Mouse (Mus musculus): Measurements from ENCODE around the gene Gm21985. TPM values are rescaled to one million over a fixed set of nuclear protein-coding genes. Genes with fewer than 3 reads are reported as not detected.

Gene Gm21985
- polyA plus RNA-seq, 1 experiment from 2014 or later: not detected

Other genes starting within 250 kb of the Gm21985 start
- not detected in 2 replicates for gene Olfr1311, start 241.9 kb upstream of the Gm21985 start, polyA plus RNA-seq (2015; fragmentation: Nextera tagmentation; extraction: Ambion mirVana)
- gene Olfr1312, start 216.1 kb upstream of the Gm21985 start, polyA plus RNA-seq (2015; fragmentation: Nextera tagmentation; extraction: Ambion mirVana): not detected in 2 replicates
- gene Olfr1313, start 188.5 kb upstream of the Gm21985 start, polyA plus RNA-seq (2015; fragmentation: Nextera tagmentation; extraction: Ambion mirVana): not detected in 2 replicates
- gene Olfr1314, start 169.5 kb upstream of the Gm21985 start, polyA plus RNA-seq (2015; fragmentation: Nextera tagmentation; extraction: Ambion mirVana): not detected in 2 replicates
- gene Olfr1315-ps1, start 150.9 kb upstream of the Gm21985 start, polyA plus RNA-seq (2015; fragmentation: Nextera tagmentation; extraction: Ambion mirVana): not detected in 2 replicates
- not detected in 2 replicates for gene Olfr1316, start 131.3 kb upstream of the Gm21985 start, polyA plus RNA-seq (2015; fragmentation: Nextera tagmentation; extraction: Ambion mirVana)
- not detected in 2 replicates for gene Olfr1317, start 126.0 kb upstream of the Gm21985 start, polyA plus RNA-seq (2015; fragmentation: Nextera tagmentation; extraction: Ambion mirVana)
- not detected in 2 replicates for gene Olfr1318, start 112.1 kb upstream of the Gm21985 start, polyA plus RNA-seq (2015; fragmentation: Nextera tagmentation; extraction: Ambion mirVana)
- 14.9 and 15.5 TPM in 2 replicates for gene Lpcat4, start 26.8 kb upstream of the Gm21985 start, polyA plus RNA-seq (2015; fragmentation: Nextera tagmentation; extraction: Ambion mirVana)
- gene Nutm1, start 7.0 kb upstream of the Gm21985 start, polyA plus RNA-seq (2015; fragmentation: Nextera tagmentation; extraction: Ambion mirVana): 0.05 TPM in 1 of 2 replicates, not detected in the other
- 154 and 160 TPM in 2 replicates for gene Nop10, start 4.4 kb upstream of the Gm21985 start, polyA plus RNA-seq (2015; fragmentation: Nextera tagmentation; extraction: Ambion mirVana)
- gene Slc12a6, start 489 bp upstream of the Gm21985 start, polyA plus RNA-seq (2015; fragmentation: Nextera tagmentation; extraction: Ambion mirVana): 16.5 and 17.2 TPM in 2 replicates
- gene Emc4, start 101.7 kb downstream of the Gm21985 start, polyA plus RNA-seq (2015; fragmentation: Nextera tagmentation; extraction: Ambion mirVana): 164 and 168 TPM in 2 replicates
- gene Katnbl1, start 112.9 kb downstream of the Gm21985 start, polyA plus RNA-seq (2015; fragmentation: Nextera tagmentation; extraction: Ambion mirVana): 36.9 and 37.1 TPM in 2 replicates
- gene Emc7, start 188.7 kb downstream of the Gm21985 start, polyA plus RNA-seq (2015; fragmentation: Nextera tagmentation; extraction: Ambion mirVana): 18.4 and 19.2 TPM in 2 replicates
- gene Chrm5, start 214.5 kb downstream of the Gm21985 start, polyA plus RNA-seq (2015; fragmentation: Nextera tagmentation; extraction: Ambion mirVana): 0.48 and 0.68 TPM in 2 replicates
- gene Aven, start 226.7 kb downstream of the Gm21985 start, polyA plus RNA-seq (2015; fragmentation: Nextera tagmentation; extraction: Ambion mirVana): 3.1 and 4.4 TPM in 2 replicates

Measured in hindbrain, embryonic 13.5 days (tissue).